Mouse (Mus musculus) lung, adult 2 months (tissue): ENCODE measurements around the gene Ptpn13. TPM values are rescaled to one million over a fixed set of nuclear protein-coding genes. Genes with fewer than 3 reads are reported as not detected.

Experiments
- DNase-seq: peaks from one replicate; pipeline ENCODE4 v3.0.0; 2022
- H3K4me1 ChIP-seq: fragments of 200-500 bp; 2 replicates; pipeline ENCODE4 v1.6.1; 2011; ENCODE audit warnings: low read length; ENCODE audit not compliant: control insufficient read depth, insufficient read depth
- H3K4me3 ChIP-seq: fragments of 200-500 bp; replicated peaks from 2 replicates; pipeline ENCODE3; 2011; ENCODE audit warnings: low read depth, mild to moderate bottlenecking, control low read depth, low read length; ENCODE audit errors: extremely low read depth
- CTCF ChIP-seq: fragments of 200-500 bp; IDR thresholded peaks from 2 replicates; pipeline ENCODE4 v1.5.1; 2011; ENCODE audit warnings: mild to moderate bottlenecking, low read length, control low read depth; ENCODE audit not compliant: insufficient read depth
- POLR2A ChIP-seq: fragments of 200-500 bp; IDR thresholded peaks from 2 replicates; pipeline ENCODE4 v1.6.1; 2011; ENCODE audit warnings: low read depth, mild to moderate bottlenecking, control low read depth, low read length, borderline replicate concordance; ENCODE audit errors: extremely low read depth
- WGBS: fragments of 180-500 bp; shearing (Covaris S2); methylation state at CpG from one replicate; pipeline ENCODE4 v1.1.7; 2018; 5-methylcytosine and 5-hydroxymethylcytosine counted together
- polyA plus RNA-seq: library from polyadenylated mRNA; depleted of rRNA; stranded (reverse); fragments of >200 nt; gene quantifications from 2 replicates; pipeline ENCODE4 v1.2.3, GENCODE M21; 2012

Gene Ptpn13
- polyA plus RNA-seq, 1 experiment: 22.6 TPM

DNA sequence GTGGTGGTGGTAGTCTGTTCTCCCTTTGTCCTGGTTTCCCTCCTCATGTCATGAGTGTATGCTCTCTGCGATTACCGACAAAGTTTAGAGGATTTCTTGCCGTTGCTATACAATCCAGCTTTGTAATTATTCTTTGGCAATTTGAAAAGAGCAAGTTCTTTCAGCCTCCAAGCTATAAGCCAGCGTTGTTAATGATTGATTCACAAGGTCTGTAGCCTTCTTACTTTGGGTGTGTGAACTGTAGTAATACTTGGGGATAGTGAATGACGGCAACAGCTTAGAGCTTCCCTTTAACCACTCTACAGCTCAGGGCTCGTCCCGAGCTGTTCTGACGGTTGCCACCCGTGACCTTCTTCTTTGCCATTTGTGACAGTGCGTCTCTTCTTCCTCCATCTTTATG is 39.8 kb downstream of the Ptpn13 start:
- no peak for DNase-seq
- no peak for TF ChIP-seq POLR2A
- TF ChIP-seq CTCF: no peak
- no peak overlapping the region for H3K4me3 ChIP-seq
- 0 out of 2 replicates have a peak, but pooled peaks cover 7% of the 10 kb centered on the region for H3K4me1 ChIP-seq
- WGBS: 74% methylated on average over 10 of the region's 10 CpGs

DNA sequence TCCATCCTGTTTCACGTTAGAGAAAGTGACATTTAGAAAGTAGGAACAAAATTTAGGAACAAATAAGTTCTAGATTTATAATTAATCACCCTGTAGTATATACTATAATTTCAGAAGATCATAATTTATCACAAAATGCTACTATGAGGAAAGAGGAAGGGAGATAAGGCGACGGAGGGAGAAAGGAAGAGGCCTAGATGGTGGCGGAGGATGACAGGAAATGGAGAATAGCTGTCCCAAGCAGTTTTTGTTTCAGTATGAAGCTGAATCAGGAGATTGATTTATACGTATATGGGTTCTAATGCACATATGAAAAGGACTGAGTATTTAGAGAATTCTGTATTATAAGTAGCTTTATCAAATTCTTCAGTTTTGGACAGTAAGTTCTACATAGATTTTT is 47.7 kb downstream of the Ptpn13 start:
- H3K4me3 ChIP-seq: no peak overlapping the region
- no peak for DNase-seq
- WGBS: 41% methylated on average over 5 of the region's 5 CpGs
- H3K4me1 ChIP-seq: 0 out of 2 replicates have a peak, but pooled peaks cover 3% of the 10 kb centered on the region
- TF ChIP-seq CTCF: no peak

- no peak for DNase-seq
- Histone ChIP-seq H3K4me1 (0 out of 2 replicates have a peak, but pooled peaks cover 3% of the 10 kb centered on the region), H3K4me3 (no peak overlapping the region)
- 65% methylated on average over 11 of the region's 11 CpGs for WGBS
- TF ChIP-seq POLR2A: no peak
- no peak for TF ChIP-seq CTCF
Measured at GRCm38 (mm10) chr5:103473467-103474096, 48.6 kb downstream of the Ptpn13 start.

DNA sequence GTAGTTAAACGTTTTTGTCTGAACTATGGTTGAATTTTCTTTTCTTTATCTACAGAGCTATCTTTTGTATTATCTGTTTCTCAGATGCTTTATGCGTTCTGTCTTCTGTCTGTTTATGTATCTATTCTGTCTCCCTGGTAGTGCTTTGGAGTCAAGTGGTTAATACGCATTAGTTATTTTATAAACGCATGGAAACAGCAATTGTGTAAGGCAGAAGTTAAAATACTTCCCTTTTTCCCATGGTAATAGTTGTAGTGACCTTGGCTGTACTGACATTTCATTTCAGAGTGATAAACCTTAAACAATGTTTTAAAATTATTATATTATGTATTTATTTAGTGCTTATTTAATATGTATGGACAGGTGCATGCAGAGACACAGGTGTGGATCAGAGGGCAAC is 49.3 kb downstream of the Ptpn13 start:
- TF ChIP-seq POLR2A: no peak
- no peak for TF ChIP-seq CTCF
- no peak overlapping the region for H3K4me3 ChIP-seq
- 0 out of 2 replicates have a peak, but pooled peaks cover 3% of the 10 kb centered on the region for H3K4me1 ChIP-seq
- DNase-seq: no peak
- WGBS: 70% methylated on average over 4 of the region's 4 CpGs

DNA sequence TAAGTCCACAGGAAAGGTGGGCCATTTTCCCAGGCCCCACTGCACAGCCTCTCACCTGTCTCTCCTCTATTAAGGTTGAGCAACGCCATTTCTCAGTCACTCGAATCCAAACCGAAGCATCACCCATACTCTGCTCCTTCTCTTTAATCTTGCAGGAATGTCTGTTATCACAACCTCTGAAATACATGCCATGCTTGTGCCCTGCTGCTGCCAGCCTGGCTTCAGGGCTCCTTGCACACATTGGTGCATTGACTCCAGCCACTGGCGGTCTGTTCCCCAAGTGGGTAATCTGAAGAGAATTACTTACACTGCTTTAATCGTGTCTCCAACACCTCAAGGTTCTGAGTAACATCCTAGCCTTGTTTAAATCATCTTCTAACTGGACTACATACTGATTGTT is 50.5 kb downstream of the Ptpn13 start:
- no peak for TF ChIP-seq POLR2A
- TF ChIP-seq CTCF: no peak
- H3K4me3 ChIP-seq: no peak overlapping the region
- WGBS: 78% methylated on average over 5 of the region's 5 CpGs
- DNase-seq: no peak
- 0 out of 2 replicates have a peak, but pooled peaks cover 3% of the 10 kb centered on the region for H3K4me1 ChIP-seq

- no peak for DNase-seq
- no peak overlapping the region for H3K4me3 ChIP-seq
- 71% methylated on average over 5 of the region's 5 CpGs for WGBS
- no peak for TF ChIP-seq CTCF
- TF ChIP-seq POLR2A: no peak
- H3K4me1 ChIP-seq: no peaks in the 10 kb centered on the region
Measured at GRCm38 (mm10) chr5:103479503-103479902, 54.5 kb downstream of the Ptpn13 start.

- DNase-seq: no peak
- TF ChIP-seq POLR2A (no peak), CTCF (no peak)
- 65% methylated on average over 2 of the region's 2 CpGs for WGBS
Measured at GRCm38 (mm10) chr5:103481222-103481621, 56.2 kb downstream of the Ptpn13 start.

GRCm38 (mm10) chr5:103487001-103487400 is 62.0 kb downstream of the Ptpn13 start:
- no peak for DNase-seq
- Histone ChIP-seq H3K4me1 (no peaks in the 10 kb centered on the region), H3K4me3 (no peak overlapping the region)
- WGBS: 86% methylated on average over 7 of the region's 7 CpGs
- TF ChIP-seq POLR2A (no peak), CTCF (no peak)

More at GRCm38 (mm10) chr5:103481222-103481621, 56.2 kb downstream of the Ptpn13 start:
- no peaks in the 10 kb centered on the region for H3K4me1 ChIP-seq
- no peak overlapping the region for H3K4me3 ChIP-seq

- Histone ChIP-seq H3K4me3 (no peak overlapping the region), H3K4me1 (no peaks in the 10 kb centered on the region)
- 87% methylated on average over 8 of the region's 8 CpGs for WGBS
- DNase-seq: no peak
- TF ChIP-seq CTCF (no peak), POLR2A (no peak)
Measured at GRCm38 (mm10) chr5:103490964-103491363, 66.0 kb downstream of the Ptpn13 start.

DNA sequence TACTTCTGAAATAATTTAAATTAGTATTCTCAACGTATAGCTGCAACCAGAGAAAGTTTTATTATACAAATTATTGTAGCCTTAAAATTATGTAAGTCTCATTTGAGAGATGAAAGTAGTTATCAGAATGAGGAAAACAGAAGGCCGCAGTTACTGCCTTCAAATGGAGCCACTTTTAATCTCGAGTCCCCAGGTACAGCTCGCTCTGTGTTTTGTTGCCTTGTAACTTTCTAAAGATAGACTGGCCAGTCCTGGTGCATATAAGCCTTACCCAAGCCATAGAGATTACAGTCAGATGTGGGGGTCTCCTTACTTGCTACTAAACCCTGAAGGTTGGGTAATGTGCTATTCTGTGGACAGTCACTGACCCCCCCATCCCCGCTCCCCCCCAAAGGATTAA is 66.8 kb downstream of the Ptpn13 start:
- 89% methylated on average over 5 of the region's 5 CpGs for WGBS
- DNase-seq: no peak
- TF ChIP-seq POLR2A (no peak), CTCF (no peak)
- no peak overlapping the region for H3K4me3 ChIP-seq
- no peaks in the 10 kb centered on the region for H3K4me1 ChIP-seq
